Mouse (Mus musculus) ES-Bruce4 (cell line): ENCODE measurements around the gene Cd81. TPM values are rescaled to one million over a fixed set of nuclear protein-coding genes. Genes with fewer than 3 reads are reported as not detected.

ENCODE experiments used
- H3K27ac ChIP-seq: 2 replicates; pipeline ENCODE4 v1.5.1; 2012; ENCODE audit warnings: low read length, inconsistent platforms; ENCODE audit not compliant: insufficient read depth
- H3K27me3 ChIP-seq: 2 replicates; pipeline ENCODE4 v1.6.1; 2012; ENCODE audit warnings: mild to moderate bottlenecking, low read length, inconsistent platforms; ENCODE audit not compliant: control insufficient read depth, poor library complexity, insufficient read depth, severe bottlenecking
- H3K36me3 ChIP-seq: 2 replicates; pipeline ENCODE4 v1.6.1; 2012; ENCODE audit warnings: inconsistent platforms, mild to moderate bottlenecking, low read length, moderate library complexity; ENCODE audit not compliant: control insufficient read depth, poor library complexity, insufficient read depth, severe bottlenecking
- H3K4me1 ChIP-seq: one replicate; pipeline ENCODE4 v1.8.1; 2011; ENCODE audit warnings: low read length; ENCODE audit not compliant: control insufficient read depth, insufficient read depth
- H3K4me3 ChIP-seq: 2 replicates; pipeline ENCODE4 v1.5.1; 2011; ENCODE audit warnings: low read depth, mild to moderate bottlenecking, low read length
- H3K9ac ChIP-seq: 2 replicates; pipeline ENCODE4 v1.6.1; 2012; ENCODE audit warnings: low read depth, mild to moderate bottlenecking, inconsistent platforms; ENCODE audit not compliant: poor library complexity, severe bottlenecking
- H3K9me3 ChIP-seq: replicated peaks from 2 replicates; pipeline ENCODE4 v1.6.1; 2012; ENCODE audit warnings: mild to moderate bottlenecking, low read length, inconsistent platforms; ENCODE audit not compliant: control insufficient read depth, poor library complexity, insufficient read depth, severe bottlenecking
- CTCF ChIP-seq: IDR thresholded peaks from one replicate; pipeline ENCODE4 v1.8.1; 2011; ENCODE audit warnings: low read depth, low read length
- EP300 ChIP-seq: IDR thresholded peaks from 2 replicates; pipeline ENCODE4 v1.6.1; 2011; ENCODE audit warnings: low read depth, low read length; ENCODE audit not compliant: insufficient read depth
- POLR2A ChIP-seq: IDR thresholded peaks from one replicate; pipeline ENCODE4 v1.8.1; 2011; ENCODE audit warnings: low read length; ENCODE audit not compliant: insufficient read depth
- polyA plus RNA-seq: library from polyadenylated mRNA; stranded (reverse); fragments of >200 nt; gene quantifications from 2 replicates; pipeline ENCODE4 v1.2.4, GENCODE M21; 2011; ENCODE audit warnings: low read depth; ENCODE audit not compliant: missing spikeins, insufficient read depth, insufficient read length

The Cd81 gene
- polyA plus RNA-seq, result 392 and 406 TPM in 2 replicates

DNA sequence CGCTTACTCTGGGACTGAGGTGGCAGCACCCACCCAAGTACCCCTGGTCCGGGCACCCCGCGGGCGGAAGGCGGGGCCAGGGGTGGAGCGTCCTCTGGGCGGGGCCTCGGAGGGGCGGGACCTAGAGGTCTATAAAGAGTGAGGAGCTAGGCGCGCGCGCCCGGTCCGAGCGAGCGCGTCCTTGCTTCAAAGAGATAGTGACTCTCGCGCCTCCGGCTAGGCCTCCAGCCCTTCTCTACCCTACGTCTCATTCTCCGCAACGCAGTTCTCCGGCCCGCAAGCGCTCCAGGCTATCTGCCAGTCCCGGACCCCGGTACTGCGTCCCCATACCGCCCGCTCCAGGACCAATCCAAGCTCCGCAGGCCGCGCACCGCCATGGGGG is at the start of gene Cd81:
Gene Cd81 (plus strand): TSS at position 114 of the 382 bp plus-strand sequence.
- no peaks in the 10 kb centered on the region for H3K9me3 ChIP-seq
- peak within 1 kb of the TSS; percentile 33 for H3K27ac ChIP-seq
- H3K4me1 ChIP-seq, result no peaks in the 10 kb centered on the region
- H3K36me3 ChIP-seq, result peaks cover 28% of the 10 kb centered on the region
- H3K27me3 ChIP-seq, result no peaks in the 10 kb centered on the region
- TF ChIP-seq CTCF (no peak), POLR2A (peak; percentile 96), EP300 (no peak)
- H3K9ac ChIP-seq, result peak within 1 kb of the TSS; percentile 93
- peak within 1 kb of the TSS; percentile 89 for H3K4me3 ChIP-seq

DNA sequence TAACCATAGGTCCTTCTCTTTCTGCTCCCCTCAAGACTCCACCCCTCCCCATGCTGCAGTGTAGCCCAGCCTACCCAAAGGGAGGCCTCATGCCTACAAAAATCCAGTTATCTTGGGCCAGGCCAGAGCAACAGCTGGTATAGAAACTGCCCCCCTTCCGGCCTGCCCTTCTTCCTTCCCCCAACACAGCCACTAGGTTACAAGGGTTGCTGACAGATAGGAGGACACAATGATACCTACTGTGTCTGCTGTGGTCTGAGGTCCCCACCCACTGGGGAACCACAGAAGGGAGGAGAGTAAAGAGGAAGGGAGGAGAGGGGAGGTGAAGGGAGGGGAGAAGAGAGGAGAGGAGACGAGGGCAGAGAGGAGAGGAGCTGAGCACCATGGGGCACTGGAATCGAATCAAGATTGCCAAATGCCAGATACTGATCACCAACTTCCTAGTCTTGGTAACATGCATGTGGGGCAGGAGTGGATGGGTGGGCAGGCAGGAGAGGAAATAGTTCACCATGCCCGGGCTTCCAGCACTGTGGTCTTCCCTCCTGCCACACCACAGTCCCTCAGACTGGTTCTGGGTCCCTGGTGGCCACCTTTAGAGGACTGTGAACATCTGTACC is 47.7 kb upstream of the Cd81 start, which contains the start of gene Tspan32:
Gene Tspan32 (plus strand): TSS at position 320 of the 617 bp plus-strand sequence.
- H3K4me3 ChIP-seq, result no peak within 1 kb of the TSS
- H3K27ac ChIP-seq, result no peak within 1 kb of the TSS
- H3K4me1 ChIP-seq, result peaks cover 6% of the 10 kb centered on the region
- no peaks in the 10 kb centered on the region for H3K9me3 ChIP-seq
- H3K36me3 ChIP-seq, result no peaks in the 10 kb centered on the region
- no peak for TF ChIP-seq EP300
- TF ChIP-seq CTCF, result no peak
- TF ChIP-seq POLR2A, result no peak
- H3K9ac ChIP-seq, result no peak within 1 kb of the TSS
- H3K27me3 ChIP-seq, result no peaks in the 10 kb centered on the region

DNA sequence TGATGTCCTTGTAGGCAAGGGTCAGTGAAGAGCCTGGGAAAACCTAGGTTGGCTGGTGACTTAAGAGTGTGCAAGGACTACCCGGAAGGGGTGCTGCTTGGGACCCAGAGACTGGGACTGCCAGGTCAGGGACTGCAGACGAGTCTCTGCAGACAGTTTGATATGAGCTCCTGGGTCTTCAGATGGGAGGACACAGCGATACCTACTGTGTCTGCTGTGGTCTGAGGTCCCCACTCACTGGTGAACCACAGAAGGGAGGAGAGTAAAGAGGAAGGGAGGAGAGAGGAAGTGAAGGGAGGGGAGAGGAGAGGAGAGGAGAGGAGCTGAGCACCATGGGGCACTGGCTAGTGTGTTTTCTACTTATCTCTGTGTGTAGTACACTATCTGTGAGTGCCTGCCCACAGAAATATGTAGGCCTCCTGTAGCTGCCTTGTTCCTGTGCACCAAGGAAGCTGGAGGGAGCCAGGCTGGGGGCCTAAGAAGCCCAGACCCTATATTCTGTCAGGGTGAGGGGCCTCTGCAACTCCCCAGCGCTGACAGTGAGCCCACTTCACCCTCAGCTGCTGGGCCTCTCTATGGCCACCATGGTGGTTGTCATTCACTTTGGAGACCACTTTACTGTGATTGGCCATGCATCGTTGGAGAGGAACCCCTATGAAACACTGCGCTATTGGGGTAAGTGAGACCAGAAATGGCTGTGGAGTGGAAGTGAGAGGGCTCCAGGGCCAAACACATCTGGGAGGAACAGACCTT is 47.0 kb upstream of the Cd81 start:
- Histone ChIP-seq H3K27ac (no peak overlapping the region), H3K9ac (no peak overlapping the region), H3K4me3 (no peak overlapping the region), H3K4me1 (peaks cover 6% of the 10 kb centered on the region), H3K36me3 (no peaks in the 10 kb centered on the region), H3K9me3 (no peaks in the 10 kb centered on the region), H3K27me3 (no peaks in the 10 kb centered on the region)
- TF ChIP-seq CTCF (no peak), EP300 (no peak), POLR2A (no peak)

DNA sequence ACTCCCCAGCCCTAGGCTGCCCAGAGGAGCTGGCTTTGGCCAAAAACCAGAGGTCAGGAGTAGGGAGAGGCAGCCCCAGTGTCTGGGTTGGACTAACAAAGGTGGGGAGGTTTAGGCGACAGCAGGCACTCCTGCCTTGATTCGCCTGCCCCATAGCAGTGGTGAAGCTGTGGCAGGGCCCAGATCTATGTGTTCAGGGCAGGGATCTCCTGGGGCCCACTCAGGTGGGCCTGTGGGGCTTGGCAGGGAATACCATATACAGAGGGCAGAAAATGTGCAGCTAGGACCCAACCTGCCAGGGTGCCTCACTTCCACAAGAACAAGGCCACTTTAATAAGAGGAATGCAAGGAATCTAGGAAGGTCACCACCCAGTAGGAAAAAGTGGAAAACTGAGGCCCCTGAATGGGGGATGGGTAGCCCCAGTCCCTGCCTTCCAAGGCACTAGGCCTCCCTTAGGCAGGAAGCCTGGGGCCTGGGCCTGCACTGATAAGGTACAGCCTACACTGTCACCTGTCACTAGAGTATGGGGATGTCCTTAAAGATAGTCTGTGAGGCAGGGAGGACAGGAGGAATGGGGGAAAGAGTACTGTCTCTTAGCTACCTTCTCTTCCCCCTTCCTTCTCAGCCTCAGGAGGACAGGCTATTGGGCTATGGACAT is 46.3 kb upstream of the Cd81 start:
- Histone ChIP-seq H3K9ac (peak overlapping the region; percentile 60), H3K27me3 (no peaks in the 10 kb centered on the region), H3K9me3 (no peaks in the 10 kb centered on the region), H3K27ac (peak overlapping the region; percentile 16; the same call in 1 of the 2 replicates), H3K4me3 (no peak overlapping the region), H3K4me1 (peaks cover 9% of the 10 kb centered on the region), H3K36me3 (no peaks in the 10 kb centered on the region)
- TF ChIP-seq EP300, result 0 out of 2 replicates have a peak, but pooled peaks have one; percentile 25
- TF ChIP-seq CTCF, result no peak
- TF ChIP-seq POLR2A, result no peak

DNA sequence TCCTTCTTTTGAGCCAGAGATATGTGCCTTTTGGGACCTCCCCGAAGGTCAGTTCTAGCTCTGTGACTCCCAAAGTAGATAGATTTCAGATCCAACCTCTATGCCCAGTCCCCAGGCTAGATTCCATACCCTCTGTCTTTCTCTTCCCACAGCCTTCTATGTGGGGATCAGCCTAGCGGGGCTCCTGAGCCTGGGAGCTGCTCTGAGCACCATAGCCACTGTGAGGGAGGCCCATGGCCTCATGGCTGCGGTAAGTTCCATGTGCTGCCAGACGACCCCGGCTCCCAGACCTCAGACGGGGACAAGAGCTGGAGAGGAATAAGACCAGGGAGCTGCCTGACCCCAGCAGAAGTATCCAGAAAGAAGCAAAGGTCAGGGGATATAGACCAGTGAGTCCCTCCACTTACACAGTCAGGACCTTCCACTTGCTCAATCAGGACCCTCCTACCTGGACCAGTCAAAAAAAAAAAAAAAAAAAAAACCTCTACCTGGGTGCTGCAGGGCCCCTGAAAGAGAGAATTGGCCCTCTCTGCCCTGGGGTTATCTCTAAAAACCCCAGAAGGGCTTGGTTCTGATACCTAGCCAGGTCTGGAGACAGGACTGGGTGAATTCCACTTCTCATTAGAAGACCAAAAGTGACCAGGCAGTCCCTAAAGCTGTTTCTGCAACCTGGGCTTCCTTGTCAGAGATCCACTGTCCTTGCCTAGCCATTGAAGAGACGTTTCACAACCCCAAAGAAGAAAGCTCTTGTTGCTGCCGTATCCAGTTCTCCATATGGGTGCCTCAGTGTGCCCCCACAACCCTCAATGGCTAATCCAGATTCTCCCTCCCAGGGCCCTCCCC is 45.6 kb upstream of the Cd81 start:
- peak overlapping the region; percentile 32 for H3K27ac ChIP-seq
- peak overlapping the region; percentile 60 for H3K9ac ChIP-seq
- no peaks in the 10 kb centered on the region for H3K9me3 ChIP-seq
- H3K4me3 ChIP-seq, result peak overlapping the region; percentile 55
- TF ChIP-seq CTCF, result no peak
- H3K36me3 ChIP-seq, result no peaks in the 10 kb centered on the region
- H3K27me3 ChIP-seq, result no peaks in the 10 kb centered on the region
- H3K4me1 ChIP-seq, result peaks cover 12% of the 10 kb centered on the region
